Mouse (Mus musculus): Measurements from ENCODE around the gene Pex10. TPM values are rescaled to one million over a fixed set of nuclear protein-coding genes. Genes with fewer than 3 reads are reported as not detected.
"Not testable (repeated sequence)": the region's sequence is repeated elsewhere in the genome, so short reads cannot be mapped to it uniquely, and the experiment has no call there.

Gene Pex10
- polyA plus RNA-seq, 1 experiment = not detected

DNA sequence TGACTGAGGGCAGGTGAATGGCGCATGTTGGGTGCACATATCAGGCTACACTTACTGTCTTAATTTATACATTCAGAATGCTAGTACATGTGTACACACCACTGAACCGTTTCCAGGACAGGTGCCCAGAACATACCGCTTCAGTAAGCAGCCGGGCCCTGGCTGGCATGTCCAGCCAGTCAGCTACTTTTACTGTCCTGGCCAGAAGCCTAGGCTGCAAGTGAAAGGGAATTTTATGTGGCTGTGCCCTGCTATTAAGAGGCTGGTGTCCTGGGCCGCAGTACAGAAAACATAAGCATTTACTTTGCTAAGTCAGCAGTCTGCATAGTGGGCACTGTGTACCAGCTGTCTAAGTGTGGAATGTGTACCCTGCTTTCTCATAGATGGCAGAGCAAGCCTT is 4.1 kb downstream of the Pex10 start:
- WGBS = 73% methylated on average over 5 of the region's 5 CpGs
- peaks cover 7% of the 10 kb centered on the region for H3K4me1 ChIP-seq (ENCODE audit: control insufficient read depth, insufficient read depth, low read length)
- no peak overlapping the region for H3K4me3 ChIP-seq (ENCODE audit: insufficient read depth, low read depth, low read length)
- no peak overlapping the region for H3K27ac ChIP-seq (ENCODE audit: insufficient read depth, low read depth, low read length)
- TF ChIP-seq POLR2A (IDR thresholded peaks at IDR 0.05; ENCODE audit: insufficient read depth, low read depth, low read length) = no peak
- no peak for TF ChIP-seq CTCF (IDR thresholded peaks at IDR 0.05; ENCODE audit: insufficient read depth, low read depth, low read length)

DNA sequence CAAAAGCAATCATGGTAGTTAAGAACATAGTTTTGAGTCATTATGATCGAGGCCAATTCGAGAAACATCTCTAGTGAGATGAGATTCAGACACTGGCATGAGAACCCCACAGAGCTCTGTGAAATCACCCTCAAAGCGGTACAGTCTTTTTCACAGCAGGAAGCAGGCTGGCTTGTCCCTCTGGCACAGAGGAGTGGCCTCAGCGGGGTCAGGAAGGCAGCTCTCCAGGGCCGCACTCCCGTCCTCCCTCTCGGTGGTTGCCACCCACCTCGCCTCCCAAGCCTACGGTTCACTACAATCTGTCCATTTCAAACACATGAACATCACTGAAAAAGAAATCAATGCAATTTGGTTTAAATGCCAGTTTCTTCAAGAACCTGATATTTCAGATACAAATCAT is 7.6 kb downstream of the Pex10 start:
- H3K4me1 ChIP-seq (ENCODE audit: control insufficient read depth, insufficient read depth, low read length) = no peaks in the 10 kb centered on the region
- H3K27ac ChIP-seq (ENCODE audit: insufficient read depth, low read depth, low read length) = no peak overlapping the region
- no peak for TF ChIP-seq CTCF (IDR thresholded peaks at IDR 0.05; ENCODE audit: insufficient read depth, low read depth, low read length)
- no peak for TF ChIP-seq POLR2A (IDR thresholded peaks at IDR 0.05; ENCODE audit: insufficient read depth, low read depth, low read length)
- no peak overlapping the region for H3K4me3 ChIP-seq (ENCODE audit: insufficient read depth, low read depth, low read length)
- 74% methylated on average over 9 of the region's 9 CpGs for WGBS

DNA sequence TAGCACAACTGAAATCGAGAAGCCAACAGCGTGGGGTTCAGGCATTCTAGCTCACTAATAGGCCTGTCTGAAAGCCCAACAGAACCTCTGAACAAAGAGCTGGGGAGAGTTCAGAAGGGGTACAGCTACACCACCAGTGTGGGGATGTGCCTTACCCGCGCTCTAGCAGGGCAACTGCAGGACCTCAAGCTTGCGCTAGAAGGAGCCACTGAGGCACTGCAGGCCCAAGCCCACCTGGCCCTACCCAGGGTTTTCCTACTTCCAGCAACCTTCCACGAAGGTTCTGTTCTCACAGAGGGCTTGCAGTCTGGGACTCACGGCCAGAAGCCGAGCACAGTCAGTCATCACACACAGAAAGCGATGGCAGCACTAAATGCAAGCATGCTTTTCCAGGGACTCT is 8.3 kb downstream of the Pex10 start:
- no peak overlapping the region for H3K4me3 ChIP-seq (ENCODE audit: insufficient read depth, low read depth, low read length)
- no peaks in the 10 kb centered on the region for H3K4me1 ChIP-seq (ENCODE audit: control insufficient read depth, insufficient read depth, low read length)
- no peak overlapping the region for H3K27ac ChIP-seq (ENCODE audit: insufficient read depth, low read depth, low read length)
- no peak for TF ChIP-seq CTCF (IDR thresholded peaks at IDR 0.05; ENCODE audit: insufficient read depth, low read depth, low read length)
- TF ChIP-seq POLR2A (IDR thresholded peaks at IDR 0.05; ENCODE audit: insufficient read depth, low read depth, low read length) = no peak
- 82% methylated on average over 9 of the region's 9 CpGs for WGBS

DNA sequence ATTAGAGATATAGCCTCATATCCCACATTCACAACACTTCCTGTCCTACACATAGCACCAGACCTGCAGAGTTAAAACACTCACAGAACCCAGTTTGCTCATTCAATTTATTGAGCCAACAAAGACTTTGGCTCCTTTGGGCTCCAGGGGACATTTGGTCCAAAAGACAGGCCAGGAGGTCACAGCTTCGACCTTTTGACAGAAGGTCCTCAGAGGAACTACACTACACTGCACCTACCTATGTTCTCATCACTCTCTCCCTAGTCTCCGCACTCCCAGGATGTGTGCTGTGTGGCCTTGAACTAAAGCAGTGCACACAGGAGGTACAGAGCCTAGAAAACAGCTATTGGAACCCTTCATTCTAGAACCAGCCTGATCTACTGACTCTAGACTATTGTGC is 9.0 kb downstream of the Pex10 start:
- no peaks in the 10 kb centered on the region for H3K4me1 ChIP-seq (ENCODE audit: control insufficient read depth, insufficient read depth, low read length)
- no peak overlapping the region for H3K27ac ChIP-seq (ENCODE audit: insufficient read depth, low read depth, low read length)
- no peak for TF ChIP-seq CTCF (IDR thresholded peaks at IDR 0.05; ENCODE audit: insufficient read depth, low read depth, low read length)
- TF ChIP-seq POLR2A (IDR thresholded peaks at IDR 0.05; ENCODE audit: insufficient read depth, low read depth, low read length) = no peak
- 95% methylated on average over 2 of the region's 2 CpGs for WGBS
- no peak overlapping the region for H3K4me3 ChIP-seq (ENCODE audit: insufficient read depth, low read depth, low read length)

DNA sequence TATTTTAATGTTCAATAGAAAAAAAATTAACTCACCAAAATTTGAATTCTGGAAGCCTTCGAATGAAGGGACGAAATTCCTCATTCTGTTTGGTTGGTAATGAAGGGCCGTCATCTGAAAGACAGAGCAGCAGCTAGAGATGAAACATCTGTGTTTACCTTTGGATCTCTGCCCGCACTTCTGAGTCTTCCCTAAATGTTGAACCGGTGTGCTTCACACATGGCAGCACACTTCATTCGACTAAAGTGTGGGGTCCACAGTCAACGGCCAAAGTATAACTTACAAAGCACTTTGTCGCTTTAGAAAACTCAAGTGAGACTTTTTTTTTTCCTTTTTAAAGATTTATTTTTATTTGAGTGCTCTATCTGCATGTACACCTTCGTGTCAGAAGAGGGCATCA is 9.9 kb downstream of the Pex10 start:
- 74% methylated on average over 9 of the region's 9 CpGs for WGBS
- no peak for TF ChIP-seq CTCF (IDR thresholded peaks at IDR 0.05; ENCODE audit: insufficient read depth, low read depth, low read length)
- TF ChIP-seq POLR2A (IDR thresholded peaks at IDR 0.05; ENCODE audit: insufficient read depth, low read depth, low read length) = no peak
- Histone ChIP-seq H3K4me3 (ENCODE audit: insufficient read depth, low read depth, low read length) (no peak overlapping the region), H3K27ac (ENCODE audit: insufficient read depth, low read depth, low read length) (no peak overlapping the region), H3K4me1 (ENCODE audit: control insufficient read depth, insufficient read depth, low read length) (no peaks in the 10 kb centered on the region)

DNA sequence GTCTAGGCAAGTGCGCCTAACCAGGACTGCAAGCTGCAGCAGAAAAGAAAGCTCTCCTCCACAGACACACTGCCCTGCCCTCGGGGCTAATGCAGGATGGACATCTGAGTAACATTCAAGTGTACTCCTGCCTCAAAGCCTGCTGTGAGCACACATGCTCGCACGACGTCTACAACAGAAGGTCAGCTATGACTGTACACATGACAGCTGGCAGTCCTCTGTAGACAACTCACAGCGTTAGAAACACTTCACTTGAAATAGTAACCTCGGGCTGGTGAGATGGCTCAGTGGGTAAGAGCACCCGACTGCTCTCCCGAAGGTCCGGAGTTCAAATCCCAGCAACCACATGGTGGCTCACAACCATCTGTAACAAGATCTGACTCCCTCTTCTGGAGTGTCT is 12.0 kb downstream of the Pex10 start:
- H3K4me1 ChIP-seq (ENCODE audit: control insufficient read depth, insufficient read depth, low read length); H3K27ac ChIP-seq (ENCODE audit: insufficient read depth, low read depth, low read length); H3K4me3 ChIP-seq (ENCODE audit: insufficient read depth, low read depth, low read length): not testable (repeated sequence)
- 87% methylated on average over 10 of the region's 10 CpGs for WGBS

DNA sequence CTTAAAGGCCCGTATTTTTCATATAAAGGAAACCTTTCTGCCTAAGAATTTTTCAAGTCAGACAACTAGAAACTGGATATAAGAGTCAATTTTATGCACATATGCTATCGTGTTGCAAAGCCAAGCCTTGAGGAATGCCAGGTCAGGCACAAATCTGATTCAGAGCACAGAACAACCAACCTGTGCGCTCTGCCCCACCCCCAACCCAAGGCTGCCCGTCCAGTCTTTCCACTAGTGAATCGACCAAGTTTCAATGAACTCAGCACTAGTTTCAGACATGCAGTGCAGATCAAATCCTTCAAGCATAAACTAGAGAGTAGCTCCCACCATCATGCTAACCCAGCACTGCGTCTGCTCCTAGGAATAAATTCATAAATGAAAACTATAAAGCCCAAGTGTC is 12.8 kb downstream of the Pex10 start:
- TF ChIP-seq CTCF (IDR thresholded peaks at IDR 0.05; ENCODE audit: insufficient read depth, low read depth, low read length) (no peak), POLR2A (IDR thresholded peaks at IDR 0.05; ENCODE audit: insufficient read depth, low read depth, low read length) (no peak)
- 88% methylated on average over 6 of the region's 6 CpGs for WGBS
- H3K4me3 ChIP-seq (ENCODE audit: insufficient read depth, low read depth, low read length) = no peak overlapping the region

DNA sequence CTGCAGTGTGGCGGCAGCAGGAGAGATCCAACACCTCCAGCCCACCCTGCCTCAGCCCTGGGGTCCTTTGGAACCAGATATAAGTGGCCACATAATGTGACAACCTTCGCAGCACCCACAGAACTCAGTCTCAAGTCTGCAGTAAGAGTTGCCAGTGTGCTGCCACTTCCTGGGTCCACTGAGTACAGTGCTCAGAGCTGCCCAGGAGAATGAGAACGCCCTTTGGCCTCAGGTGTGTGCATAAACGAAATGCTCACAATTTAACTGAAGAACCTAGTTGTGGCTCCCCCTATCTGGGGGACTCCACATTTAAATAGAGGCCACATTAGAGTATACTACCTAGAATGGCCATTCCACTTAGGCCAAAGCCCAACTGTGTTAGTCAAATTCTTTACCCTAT is 16.7 kb downstream of the Pex10 start:
- TF ChIP-seq POLR2A (IDR thresholded peaks at IDR 0.05; ENCODE audit: insufficient read depth, low read depth, low read length) = no peak
- TF ChIP-seq CTCF (IDR thresholded peaks at IDR 0.05; ENCODE audit: insufficient read depth, low read depth, low read length) = no peak
- no peak overlapping the region for H3K27ac ChIP-seq (ENCODE audit: insufficient read depth, low read depth, low read length)
- H3K4me3 ChIP-seq (ENCODE audit: insufficient read depth, low read depth, low read length) = no peak overlapping the region
- peaks cover 20% of the 10 kb centered on the region for H3K4me1 ChIP-seq (ENCODE audit: control insufficient read depth, insufficient read depth, low read length)
- WGBS = 87% methylated on average over 4 of the region's 4 CpGs

More for the DNA sequence above, 12.8 kb downstream of the Pex10 start:
- Histone ChIP-seq H3K27ac (ENCODE audit: insufficient read depth, low read depth, low read length) (no peak overlapping the region), H3K4me1 (ENCODE audit: control insufficient read depth, insufficient read depth, low read length) (peaks cover 12% of the 10 kb centered on the region)

DNA sequence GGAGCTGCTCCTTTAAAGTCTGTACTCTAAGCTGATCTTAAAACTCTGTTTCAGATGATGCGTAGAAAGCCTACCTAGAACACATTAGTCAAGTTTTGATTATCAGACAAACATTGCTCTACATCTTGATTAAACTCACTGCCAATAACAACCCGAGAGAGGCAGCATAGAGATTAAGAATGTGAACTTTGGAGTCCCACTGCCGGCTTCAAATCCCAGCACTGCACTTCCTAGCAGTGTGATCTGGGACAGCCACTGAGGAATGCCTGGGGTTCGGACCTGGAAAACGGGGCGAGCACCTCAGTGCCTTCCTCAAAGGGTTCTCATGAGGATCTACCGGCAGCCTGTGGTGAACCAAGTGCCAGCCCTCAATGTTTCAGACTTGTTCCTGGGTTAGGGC is 17.5 kb downstream of the Pex10 start:
- 86% methylated on average over 7 of the region's 7 CpGs for WGBS
- no peak for TF ChIP-seq CTCF (IDR thresholded peaks at IDR 0.05; ENCODE audit: insufficient read depth, low read depth, low read length)
- TF ChIP-seq POLR2A (IDR thresholded peaks at IDR 0.05; ENCODE audit: insufficient read depth, low read depth, low read length) = no peak
- Histone ChIP-seq H3K27ac (ENCODE audit: insufficient read depth, low read depth, low read length) (no peak overlapping the region), H3K4me3 (ENCODE audit: insufficient read depth, low read depth, low read length) (no peak overlapping the region), H3K4me1 (ENCODE audit: control insufficient read depth, insufficient read depth, low read length) (peaks cover 20% of the 10 kb centered on the region)

All from olfactory bulb, adult 2 months (tissue).